Mouse (Mus musculus) R1 (cell line): Measurements from ENCODE around the gene Nek11.

Experiments used
- DNase-seq: peaks from one replicate; pipeline ENCODE4 v3.0.0-alpha.2; 2018; ENCODE audit warnings: low read depth, low spot score

Nek11 gene

GRCm38 (mm10) chr9:105313250-105313649 lies 82.1 kb downstream of the Nek11 start:
- no peak for DNase-seq

- no peak for DNase-seq
Observed at GRCm38 (mm10) chr9:105312686-105313085, 82.6 kb downstream of the Nek11 start.

GRCm38 (mm10) chr9:105309553-105310281 lies 85.6 kb downstream of the Nek11 start:
- DNase-seq = peak; percentile 51

GRCm38 (mm10) chr9:105306042-105306441 lies 89.3 kb downstream of the Nek11 start:
- DNase-seq = no peak

GRCm38 (mm10) chr9:105302230-105302629 lies 93.1 kb downstream of the Nek11 start:
- no peak for DNase-seq

- DNase-seq = no peak
Observed at GRCm38 (mm10) chr9:105301396-105301795, 93.9 kb downstream of the Nek11 start.

- no peak for DNase-seq
Observed at GRCm38 (mm10) chr9:105300738-105301325, 94.5 kb downstream of the Nek11 start.

GRCm38 (mm10) chr9:105284670-105285069 lies 110.7 kb downstream of the Nek11 start:
- DNase-seq = no peak

GRCm38 (mm10) chr9:105282725-105283124 lies 112.6 kb downstream of the Nek11 start:
- DNase-seq = peak; percentile 65

GRCm38 (mm10) chr9:105274925-105275324 lies 120.4 kb downstream of the Nek11 start:
- no peak for DNase-seq

- DNase-seq = no peak
Observed at GRCm38 (mm10) chr9:105274286-105274685, 121.0 kb downstream of the Nek11 start.

- peak; percentile 57 for DNase-seq
Observed at GRCm38 (mm10) chr9:105272241-105272640, 123.1 kb downstream of the Nek11 start.

- DNase-seq = no peak
Observed at GRCm38 (mm10) chr9:105263140-105263539, 132.2 kb downstream of the Nek11 start.

- DNase-seq = no peak
Observed at GRCm38 (mm10) chr9:105257668-105258067, 137.7 kb downstream of the Nek11 start.

- no peak for DNase-seq
Observed at GRCm38 (mm10) chr9:105254076-105254475, 141.2 kb downstream of the Nek11 start.

- DNase-seq = no peak
Observed at GRCm38 (mm10) chr9:105252349-105253041, 142.8 kb downstream of the Nek11 start.

- no peak for DNase-seq
Observed at GRCm38 (mm10) chr9:105251256-105251655, 144.1 kb downstream of the Nek11 start.

GRCm38 (mm10) chr9:105244024-105244423 lies 151.3 kb downstream of the Nek11 start:
- DNase-seq = peak; percentile 67

- no peak for DNase-seq
Observed at GRCm38 (mm10) chr9:105214434-105214833, 180.9 kb downstream of the Nek11 start.

GRCm38 (mm10) chr9:105200305-105200704 lies 195.0 kb downstream of the Nek11 start:
- no peak for DNase-seq

- DNase-seq = no peak
Observed at GRCm38 (mm10) chr9:105186725-105187124, 208.6 kb downstream of the Nek11 start.

- DNase-seq = no peak
Observed at GRCm38 (mm10) chr9:105182392-105182791, 212.9 kb downstream of the Nek11 start.

GRCm38 (mm10) chr9:105144992-105145391 lies 250.3 kb downstream of the Nek11 start, which contains the start of gene 1700080E11Rik:
Gene 1700080E11Rik, minus strand, starts transcription at chr9:105145092.
- no peak for DNase-seq
